Mouse (Mus musculus) retina, embryonic 14.5 days (tissue): ENCODE data around the gene Gba2.

Source experiments
- DNase-seq: peaks from one replicate; pipeline ENCODE4 v3.0.0-alpha.2; 2015; ENCODE audit warnings: low spot score

Gene Gba2

DNA sequence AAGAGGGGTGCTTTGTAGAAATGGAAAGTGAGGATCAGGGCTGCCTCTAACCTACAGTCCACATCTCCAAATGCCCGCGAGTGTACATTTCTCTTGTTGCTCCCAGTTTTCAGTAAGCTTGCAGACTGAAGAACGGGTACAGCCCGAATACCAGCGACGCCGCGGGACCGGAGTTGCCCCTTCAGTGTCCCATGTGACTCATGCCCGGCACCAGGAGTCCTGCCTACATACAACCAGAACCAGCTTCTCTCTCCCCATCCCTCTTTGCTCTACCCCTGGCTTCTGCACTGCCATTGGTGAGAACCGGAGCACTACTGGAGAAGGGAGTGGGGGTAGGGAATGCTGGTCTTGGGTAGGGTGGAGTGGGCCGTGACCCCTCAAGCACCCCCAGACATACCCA lies 2.7 kb upstream of the Gba2 start:
- no peak for DNase-seq

DNA sequence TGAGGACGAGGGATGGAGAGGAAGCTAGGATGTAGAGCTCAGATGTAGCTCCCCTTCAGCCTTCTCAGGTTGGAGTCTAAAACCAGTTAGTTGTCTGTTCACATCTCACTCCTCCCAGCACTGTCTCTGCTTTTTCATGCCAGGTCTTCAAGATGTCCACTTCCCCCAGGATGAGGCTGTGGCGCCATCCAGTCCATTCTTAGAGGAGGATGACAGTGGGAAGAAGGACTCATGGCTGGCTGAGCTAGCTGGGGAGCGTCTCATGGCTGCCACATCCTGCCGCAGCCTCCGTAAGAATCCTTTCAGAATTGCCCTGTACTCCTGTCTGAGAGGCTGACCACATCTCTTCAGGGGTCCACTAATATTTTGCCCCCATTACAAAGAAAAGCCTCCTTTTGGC lies 2.0 kb upstream of the Gba2 start:
- no peak for DNase-seq

DNA sequence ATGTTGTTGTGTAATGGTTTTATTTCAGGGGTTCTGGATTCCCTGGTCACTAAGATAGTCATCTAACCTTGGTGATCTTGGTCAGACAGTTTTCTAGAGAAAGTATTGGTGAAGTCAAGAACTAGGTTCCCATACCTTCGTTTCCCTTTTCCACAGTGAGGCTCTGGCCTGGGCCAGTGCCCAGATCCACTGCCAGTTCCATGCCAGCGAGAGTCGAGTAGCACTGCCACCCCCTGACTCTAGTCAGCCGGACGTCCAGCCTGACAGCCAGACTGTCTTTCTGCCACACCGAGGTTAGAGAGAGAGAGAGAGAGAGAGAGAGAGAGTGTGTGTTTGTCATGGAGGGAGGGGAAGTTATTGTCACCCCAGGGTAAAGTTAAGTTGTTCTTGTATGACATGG lies 1.1 kb upstream of the Gba2 start:
- no peak for DNase-seq

DNA sequence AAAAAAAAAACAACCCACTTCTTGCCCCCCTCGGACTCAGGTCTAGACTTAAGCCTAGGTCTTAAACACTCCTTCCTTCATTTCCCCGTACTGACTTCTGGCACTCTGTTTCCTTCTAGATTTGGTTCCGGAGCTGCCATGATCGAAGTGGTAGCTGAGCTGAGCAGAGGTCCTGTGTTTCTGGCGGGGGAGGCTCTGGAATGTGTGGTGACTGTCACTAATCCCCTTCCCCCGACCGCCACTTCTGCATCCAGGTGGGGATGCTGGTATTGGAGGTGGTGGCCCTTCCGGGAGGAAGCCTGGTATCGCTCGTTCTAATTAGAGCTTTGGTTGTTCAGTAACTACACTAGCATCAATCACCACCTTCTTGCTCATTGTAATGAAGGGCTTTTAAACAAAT lies 583 bp upstream of the Gba2 start:
- DNase-seq, result peak; percentile 12

DNA sequence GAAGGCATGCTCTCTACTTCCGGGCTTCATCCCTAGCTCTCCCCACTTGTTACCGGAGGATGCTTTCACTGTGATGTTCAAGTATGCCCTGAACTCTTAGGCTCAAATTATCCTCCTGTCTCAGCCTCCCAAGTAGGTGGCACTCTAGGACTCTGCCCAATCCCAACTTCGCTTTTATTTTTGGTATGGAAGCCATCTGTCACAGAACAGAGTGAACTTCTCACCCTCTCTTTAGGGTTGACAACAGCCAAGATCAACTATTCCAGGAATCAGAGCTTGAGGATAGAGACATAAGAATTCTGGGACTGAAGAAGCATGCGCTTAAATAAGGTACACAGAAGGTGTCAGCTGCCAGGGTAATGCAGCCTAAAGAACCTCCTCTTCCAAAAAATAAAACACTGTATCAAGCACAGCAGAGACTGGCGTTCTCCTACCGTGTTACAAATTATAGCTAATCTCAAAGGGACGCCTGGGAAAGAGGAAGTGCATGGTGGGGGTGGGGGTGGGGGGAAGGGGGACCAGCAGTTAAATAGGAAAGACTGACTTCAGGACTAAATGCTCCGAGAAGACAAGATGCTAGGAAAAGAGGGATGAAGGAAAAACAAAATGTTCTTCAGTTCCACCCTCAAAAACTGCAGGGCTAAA lies 1.3 kb downstream of the Gba2 start:
- no peak for DNase-seq

DNA sequence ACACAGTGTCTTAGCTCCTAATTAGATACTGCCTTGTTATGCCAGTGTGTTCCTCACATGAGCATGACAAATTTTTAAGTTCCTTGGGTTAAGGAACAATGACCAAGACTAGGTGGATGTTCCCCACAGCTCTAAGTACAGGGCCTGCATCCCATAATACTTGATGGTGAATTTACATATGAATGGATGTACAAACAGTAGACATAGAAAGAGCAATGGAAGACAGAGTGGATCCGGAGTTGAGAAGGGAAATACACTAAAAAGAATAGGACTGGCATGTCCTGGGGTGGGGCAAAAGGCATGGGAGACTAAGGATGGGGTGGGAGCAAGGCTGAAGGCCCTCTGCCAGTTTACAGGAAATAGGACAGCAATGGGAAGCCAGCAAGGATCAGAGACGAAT lies 3.3 kb downstream of the Gba2 start:
- no peak for DNase-seq

DNA sequence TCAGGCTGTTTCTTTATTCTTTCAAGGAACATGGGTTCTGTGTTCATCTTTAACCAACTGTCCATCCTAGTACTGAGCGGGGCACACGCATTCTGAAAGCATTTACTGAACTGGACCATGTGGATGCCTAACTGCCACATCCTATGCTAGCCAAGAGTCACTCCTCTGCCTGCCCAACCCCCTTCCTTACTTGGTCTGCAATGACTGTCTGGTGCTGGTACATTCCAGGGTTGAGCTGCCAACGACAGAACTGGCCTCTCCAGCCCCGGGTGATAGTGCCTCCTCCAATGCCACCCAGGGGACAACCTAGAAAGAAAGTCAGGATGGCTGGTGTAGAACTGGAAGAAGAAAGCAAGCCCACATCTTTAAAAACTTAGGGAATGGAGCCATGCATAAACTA lies 5.1 kb downstream of the Gba2 start:
- no peak for DNase-seq

DNA sequence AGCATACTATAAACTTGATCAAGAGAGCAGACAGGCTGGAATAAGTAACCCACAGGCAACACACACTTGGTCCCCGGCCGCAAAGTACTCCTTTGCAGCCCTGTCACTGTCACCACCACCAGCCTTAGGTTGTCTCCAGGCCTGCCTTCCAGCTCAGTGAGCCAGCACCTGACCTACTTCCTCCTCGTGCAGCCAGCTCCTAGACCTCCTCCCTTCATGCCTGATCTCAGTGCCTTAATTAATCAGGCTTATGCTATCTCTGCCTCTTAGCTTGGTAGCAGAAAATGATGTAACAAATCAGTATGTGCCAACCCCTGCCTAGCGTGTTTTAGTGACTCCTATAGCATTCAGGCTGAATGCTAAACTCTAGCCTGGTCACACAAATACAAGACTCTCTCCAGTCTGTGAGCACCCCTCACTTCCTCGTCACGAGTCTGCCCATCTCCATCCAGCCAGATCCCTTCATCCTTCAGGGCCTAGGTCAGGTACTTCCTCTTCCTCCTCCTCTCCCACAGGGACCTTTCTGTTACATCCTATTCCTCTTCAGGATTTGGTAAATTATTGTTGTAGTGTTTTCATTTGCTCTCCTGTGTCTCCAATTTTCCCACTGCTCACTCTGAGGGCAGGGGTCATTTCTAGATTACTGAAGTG lies 7.2 kb downstream of the Gba2 start:
- DNase-seq, result no peak

DNA sequence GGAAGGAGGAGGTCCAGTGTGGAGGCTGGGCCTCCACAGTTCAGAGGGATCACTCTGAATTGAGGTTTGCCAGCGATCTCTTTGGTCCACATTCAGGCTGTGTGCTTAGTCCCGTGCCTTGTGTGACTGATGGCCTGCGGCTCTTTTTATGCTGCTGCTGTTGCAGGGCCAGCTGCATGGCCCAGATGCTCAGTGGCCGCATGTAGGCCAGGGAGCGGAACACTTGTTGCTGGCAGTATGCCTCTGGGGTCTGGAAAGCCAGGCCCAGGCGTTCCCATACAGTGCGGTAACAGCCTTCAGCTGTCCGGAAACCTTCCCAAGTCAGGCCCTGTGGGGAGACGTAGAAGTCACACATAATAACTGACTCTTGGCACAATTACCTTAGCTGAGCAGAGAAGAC lies 11.5 kb downstream of the Gba2 start:
- no peak for DNase-seq

DNA sequence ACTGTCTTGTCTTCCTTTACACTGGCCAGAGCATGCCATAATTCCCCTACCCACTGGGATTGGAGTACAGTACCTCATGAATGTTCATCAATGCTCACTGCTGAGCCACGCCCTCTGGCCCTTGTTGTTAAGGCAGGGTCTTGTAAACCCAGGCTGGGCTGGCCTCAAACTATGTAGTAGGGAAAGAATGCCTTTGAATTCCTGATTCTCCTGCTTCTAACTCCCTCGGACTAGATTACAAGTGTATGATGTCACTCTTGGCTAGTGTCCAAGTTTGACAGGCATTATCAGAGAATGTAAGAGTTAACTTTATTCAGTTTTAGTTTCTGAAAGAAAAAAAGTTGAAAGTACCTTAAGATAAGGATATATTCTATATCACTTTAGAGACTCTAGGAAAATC lies 14.4 kb downstream of the Gba2 start:
- no peak for DNase-seq

DNA sequence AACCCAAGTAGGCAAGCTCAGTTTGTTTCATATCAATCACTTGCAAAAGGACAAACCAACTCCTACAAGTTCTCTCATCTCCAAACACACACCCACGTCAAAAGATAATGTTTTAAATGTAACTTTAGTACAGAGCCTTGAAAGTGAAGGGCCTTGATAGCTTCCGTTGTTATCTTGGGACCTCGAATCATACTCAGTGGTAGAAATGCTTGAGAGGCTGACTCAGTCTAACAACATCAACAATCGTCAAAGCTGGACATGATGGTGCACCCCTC lies 15.1 kb downstream of the Gba2 start:
- no peak for DNase-seq

DNA sequence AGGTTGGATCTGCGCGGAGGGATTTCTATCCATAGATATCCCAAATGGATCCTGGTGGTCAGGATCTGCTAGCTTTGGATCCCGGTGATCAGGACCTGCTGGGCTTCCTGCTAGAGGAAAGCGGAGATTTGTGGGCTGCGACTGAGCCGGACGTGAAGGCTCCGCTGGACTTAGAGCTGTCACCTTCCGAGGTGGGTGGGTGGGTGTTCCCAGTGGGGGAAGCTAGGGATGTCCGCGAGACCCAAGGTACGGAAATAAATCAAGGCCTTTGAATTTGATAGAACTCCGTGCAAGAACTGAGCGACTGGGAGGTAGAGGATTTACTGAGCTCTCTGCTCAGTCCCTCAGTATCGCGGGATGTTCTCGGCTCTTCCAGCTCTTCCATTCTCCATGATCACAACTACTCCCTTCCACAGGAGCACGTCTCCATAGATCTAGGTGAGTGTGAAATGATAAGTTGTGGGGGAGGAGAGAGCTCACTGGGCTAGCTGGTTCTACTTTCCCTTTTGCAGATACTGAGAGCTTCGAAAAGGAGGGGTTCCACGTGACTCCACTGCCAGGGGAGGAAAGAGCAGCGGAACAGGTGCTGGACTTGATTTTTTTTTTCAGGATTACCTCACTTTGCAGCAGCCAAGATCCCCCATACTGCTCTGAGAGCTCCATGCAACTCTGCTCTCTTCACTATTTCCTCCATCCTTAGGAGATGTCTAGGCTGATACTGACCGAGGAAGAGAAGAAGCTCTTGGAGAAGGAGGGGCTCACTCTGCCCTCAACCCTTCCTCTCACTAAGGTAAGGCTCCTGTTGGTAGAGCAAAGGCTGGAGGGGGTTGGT lies 15.7 kb downstream of the Gba2 start:
- DNase-seq, result no peak

DNA sequence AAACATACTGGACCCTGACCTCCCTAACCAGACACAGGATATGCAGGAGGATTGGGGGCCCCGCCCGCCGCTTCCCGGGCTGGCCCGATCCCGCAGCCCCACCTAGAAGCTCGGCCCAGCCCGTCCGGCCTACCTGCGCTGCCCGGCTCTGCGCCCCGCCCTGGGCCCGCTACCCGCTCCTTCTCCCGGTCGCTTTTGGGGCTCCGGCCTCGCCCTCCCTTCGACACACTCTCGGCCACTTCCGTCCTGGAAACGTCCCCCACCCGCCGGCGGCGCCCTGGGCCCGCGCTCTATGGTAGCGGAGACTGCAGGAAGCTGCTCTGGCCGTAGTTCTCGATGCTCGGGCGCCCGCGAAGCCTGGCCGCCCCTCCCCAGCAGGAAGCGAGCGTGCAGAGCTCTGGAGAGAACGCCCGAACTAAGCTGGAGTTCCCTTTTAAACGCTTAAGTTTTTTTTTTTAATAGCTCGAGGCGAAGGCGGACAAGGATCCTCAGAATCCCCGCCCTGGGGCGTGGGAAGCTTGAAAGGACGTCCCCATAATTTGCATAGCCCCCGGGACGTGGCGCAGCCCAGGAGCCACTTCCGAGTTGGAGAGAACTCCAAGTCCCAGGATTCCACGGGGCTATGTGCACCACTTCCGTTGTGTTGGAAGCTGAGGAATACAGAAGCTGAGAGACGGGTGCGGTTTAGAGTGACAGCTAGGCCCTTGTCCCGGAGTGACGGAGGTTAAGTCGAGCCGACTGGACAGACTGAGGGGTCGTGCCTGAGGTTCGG lies 16.5 kb downstream of the Gba2 start, which contains the start of the genes Creb3 and Tln1:
Gene Creb3, plus strand, starts transcription at position 336 of the 772 bp plus-strand sequence.
Gene Tln1, minus strand, starts transcription at position 695 of the 772 bp plus-strand sequence.
- DNase-seq, result peak; percentile 94

DNA sequence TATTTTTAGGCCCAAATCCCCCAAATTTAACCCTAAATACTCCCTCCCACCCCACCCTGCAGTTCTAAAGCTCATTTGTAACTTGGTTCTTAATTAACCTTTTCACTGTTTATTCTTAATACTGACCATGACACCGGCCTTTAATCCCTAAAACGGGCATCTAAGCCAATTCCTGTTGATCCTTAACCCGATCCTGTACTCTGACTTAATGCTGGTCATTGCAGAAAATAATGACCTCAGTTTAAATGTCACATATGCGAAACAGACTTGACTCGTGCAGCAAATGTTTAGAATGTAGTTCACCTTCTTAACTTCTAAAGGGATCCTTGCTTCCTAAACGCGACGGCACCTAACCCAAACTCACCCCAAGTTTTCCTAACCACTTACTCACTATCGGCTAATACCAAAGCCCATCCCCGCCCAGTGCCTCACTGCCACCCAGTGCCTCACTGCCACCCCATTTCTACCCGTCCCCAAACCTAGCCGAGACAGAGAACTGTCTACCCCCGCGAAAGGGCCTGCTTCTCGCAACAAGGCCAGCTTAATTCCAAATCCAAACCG lies 17.2 kb downstream of the Gba2 start:
- no peak for DNase-seq

DNA sequence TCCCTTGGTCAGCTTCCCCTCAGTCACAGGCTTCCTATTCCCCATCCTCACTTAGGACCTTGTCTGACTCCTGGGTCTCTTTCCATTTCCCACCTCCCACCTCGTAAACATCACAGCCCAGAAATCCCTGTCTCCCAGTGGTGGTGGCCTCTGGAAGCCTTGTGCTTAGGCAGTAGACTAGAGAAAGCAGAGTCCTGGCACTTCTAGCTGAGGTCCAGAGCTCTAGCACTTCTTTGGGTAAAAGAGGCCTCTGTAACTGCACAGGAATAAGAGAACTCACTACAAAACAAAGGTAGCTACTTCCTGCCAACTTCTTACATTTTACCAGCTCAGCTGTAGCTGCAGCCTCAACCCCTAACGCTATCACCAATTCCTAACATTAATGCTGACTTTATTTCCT lies 17.7 kb downstream of the Gba2 start:
- DNase-seq, result no peak

DNA sequence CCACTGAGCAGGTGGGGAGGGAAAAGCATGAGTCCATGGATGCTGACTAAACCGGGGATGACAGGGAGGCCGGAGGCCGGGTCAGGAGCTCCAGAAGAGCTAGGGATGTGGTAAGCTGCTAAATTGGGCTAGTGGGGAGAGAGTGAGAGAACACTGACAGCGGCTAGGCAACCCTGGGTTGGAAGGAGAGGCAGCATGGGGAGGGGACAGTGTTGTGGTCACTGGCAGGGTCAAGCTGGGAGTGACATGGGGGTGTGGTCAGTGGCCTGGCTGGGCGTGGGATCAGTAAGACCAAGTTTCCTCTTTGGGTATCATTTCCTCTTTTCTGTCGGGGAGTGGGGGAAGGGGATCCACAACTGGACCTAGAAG lies 18.4 kb downstream of the Gba2 start:
- DNase-seq, result no peak

DNA sequence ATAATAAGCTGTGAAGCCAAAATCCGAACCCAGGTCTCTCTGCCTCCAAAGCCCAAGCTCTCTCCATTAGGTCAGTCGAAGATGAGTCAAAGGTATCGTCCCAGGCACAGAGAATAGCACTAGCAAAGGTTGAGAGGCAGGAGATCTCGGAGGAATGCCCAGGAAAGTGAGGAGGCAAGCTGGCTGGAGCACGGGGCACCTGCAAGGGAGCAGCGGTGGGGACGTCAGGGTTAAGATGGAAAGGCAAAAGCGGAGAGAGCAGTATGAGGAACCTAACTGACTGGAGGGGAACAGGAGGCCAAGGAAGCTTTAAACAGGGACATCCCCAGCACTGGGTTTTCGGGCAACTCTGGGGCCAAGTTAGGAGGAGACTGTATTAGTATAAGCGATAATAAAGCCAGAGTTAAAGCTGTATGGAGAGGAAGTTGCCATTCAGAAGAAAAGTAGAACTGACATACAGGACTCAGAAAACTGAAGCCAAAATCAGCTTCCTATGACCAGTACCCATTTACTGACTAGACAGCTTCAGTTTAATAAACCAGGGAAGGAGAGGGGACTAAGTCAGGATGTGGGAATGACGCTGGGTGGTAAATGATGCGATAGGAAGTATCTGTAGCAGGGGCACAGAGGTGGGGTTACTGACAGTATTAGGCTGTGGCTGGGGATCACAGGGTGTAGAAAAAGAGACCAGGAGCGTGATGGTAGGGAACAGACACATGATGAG lies 19.0 kb downstream of the Gba2 start:
- DNase-seq, result no peak

DNA sequence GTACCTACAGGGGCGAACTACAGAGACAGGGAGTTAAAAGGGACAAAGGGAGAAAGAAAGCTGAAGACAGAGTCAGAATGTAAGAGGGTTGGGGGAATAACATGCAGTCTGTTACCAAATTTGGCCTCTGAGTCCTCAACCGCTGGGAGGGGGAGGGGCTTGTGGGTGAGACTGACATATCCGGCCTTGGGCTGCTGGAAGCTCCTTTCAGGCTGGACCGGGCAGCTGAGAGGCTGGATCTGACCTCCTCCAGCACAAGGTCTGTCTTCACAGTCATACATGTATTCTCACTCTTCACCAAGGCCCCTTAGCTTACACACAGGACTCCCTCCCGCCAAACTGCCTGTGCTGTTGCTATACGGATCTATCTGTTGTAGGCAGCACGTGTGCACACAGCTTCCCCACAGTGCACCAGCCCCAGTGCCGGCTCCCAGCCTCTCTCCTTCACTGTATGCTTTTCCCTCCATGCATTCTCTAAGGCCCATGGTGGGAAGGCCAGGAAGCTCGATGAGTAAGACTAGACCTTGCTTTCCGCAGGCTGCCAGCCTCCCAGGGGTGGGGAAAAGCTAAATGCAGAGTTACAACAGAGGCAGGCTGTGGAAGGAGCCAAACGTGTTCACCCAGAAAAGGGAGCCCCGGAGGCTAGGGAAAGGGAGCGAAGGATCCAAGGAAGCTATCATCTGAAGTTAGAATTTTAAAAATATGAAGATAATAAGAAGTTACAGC lies 19.9 kb downstream of the Gba2 start:
- peak; percentile 49 for DNase-seq

DNA sequence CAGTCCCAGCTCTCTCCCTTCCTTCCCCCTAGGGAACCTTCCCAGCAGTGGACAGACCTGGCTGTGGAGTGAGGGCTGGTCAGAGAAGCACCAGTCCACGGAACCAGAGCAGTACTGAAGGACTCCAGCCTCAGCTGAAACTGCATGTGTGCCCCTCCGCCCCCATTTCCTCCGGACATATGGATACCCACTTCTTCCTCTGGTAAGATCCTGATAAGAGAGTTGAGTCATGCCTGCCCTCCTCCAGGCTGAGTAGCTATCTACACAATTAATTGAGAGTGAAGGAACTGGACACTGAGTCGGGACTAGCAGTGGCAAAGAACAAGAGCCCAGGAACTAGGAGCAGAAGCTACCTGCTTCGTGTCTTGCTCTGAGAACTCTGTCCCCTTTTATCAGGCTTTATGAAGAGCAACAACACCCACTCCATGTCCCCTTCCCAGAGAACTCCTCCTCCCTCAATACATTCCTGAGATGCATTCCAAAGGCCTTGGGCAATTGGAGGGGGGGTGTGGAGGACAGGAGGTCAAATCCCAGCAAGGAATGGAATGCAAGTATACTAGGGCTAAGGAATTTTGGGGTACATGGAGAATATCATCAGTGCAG lies 20.5 kb downstream of the Gba2 start:
- peak; percentile 22 for DNase-seq

DNA sequence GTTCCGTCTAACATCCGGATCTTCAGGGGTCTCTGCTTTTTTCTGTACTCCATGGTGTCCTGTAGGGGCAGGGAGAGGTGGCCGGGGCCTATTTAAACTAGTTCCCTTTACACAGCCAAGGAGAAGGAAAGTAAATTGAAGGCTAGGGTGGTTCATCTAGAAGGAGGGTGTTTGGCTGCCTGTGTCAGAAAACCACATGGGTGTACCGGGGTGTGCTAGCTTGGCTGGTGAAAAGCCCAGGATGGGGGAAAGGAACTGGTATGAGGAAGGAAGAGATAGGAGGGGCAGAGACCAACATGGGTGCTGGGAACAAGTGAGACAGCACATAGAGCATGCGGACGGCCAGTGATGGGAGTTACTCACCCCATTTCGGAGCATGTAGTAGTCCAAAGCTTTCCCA lies 22.7 kb downstream of the Gba2 start:
- DNase-seq, result no peak

DNA sequence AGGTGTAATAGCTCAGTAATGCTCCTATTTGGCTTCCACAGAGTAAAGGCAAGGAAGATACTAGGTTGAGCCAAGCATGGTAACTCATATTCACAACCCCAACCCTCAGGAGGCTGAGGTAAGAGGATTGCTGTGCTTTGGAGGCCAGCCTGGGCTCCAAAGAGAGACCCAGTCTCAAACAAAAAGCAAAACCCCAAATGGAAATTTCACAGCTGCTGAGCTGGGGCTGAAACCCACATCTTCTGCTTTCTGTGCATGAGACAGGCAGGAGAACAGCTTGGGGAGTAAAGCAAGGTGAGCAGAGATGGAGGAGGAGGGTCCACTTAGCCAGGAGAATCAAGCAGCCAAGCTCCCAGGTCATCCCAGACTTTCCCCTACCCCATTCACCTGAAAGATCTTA lies 24.8 kb downstream of the Gba2 start:
- no peak for DNase-seq
